Mouse (Mus musculus) ES-E14 (cell line): ENCODE measurements at regions not wholly inside any gene's neighbourhood (a gene's known extent, or its start where the extent isn't known, plus 50 kb on each side); places are given as distances from the start of the nearest gene placed in this dataset.

Experiments used
- DNase-seq: peaks from one replicate; pipeline ENCODE4 v3.0.0-alpha.2; 2013; ENCODE audit warnings: low read depth, low spot score
- H3K27ac ChIP-seq: 2 replicates; pipeline ENCODE4 v1.5.1; 2012; ENCODE audit warnings: low read depth, mild to moderate bottlenecking, low read length, moderate library complexity, mixed read lengths; ENCODE audit not compliant: poor library complexity, insufficient read depth, severe bottlenecking
- H3K36me3 ChIP-seq: 2 replicates; pipeline ENCODE4 v1.6.1; 2012; ENCODE audit warnings: mild to moderate bottlenecking, low read length, moderate library complexity, mixed read lengths; ENCODE audit not compliant: control insufficient read depth, poor library complexity, insufficient read depth, severe bottlenecking
- H3K4me1 ChIP-seq, 2 experiments: fragments of 150-350 bp in 1 of 2; sonication (generic) in 1 of 2; 2 replicates each; pipeline ENCODE4 v1.6.1; 2012; ENCODE audit warnings: low read length in 2 of 2, mild to moderate bottlenecking in 1 of 2, mixed read lengths in 1 of 2; ENCODE audit not compliant: control insufficient read depth in 2 of 2, insufficient read depth in 2 of 2, poor library complexity in 1 of 2
- H3K4me3 ChIP-seq, 2 experiments: fragments of 150-350 bp in 1 of 2; sonication (generic) in 1 of 2; 2 replicates each; pipeline ENCODE4 v1.5.1; 2012; ENCODE audit warnings: low read length in 2 of 2, low read depth in 1 of 2, mild to moderate bottlenecking in 1 of 2, mixed read lengths in 1 of 2; ENCODE audit not compliant: insufficient read depth in 1 of 2, poor library complexity in 1 of 2, severe bottlenecking in 1 of 2
- H3K9ac ChIP-seq: 2 replicates; pipeline ENCODE4 v1.6.1; 2012; ENCODE audit warnings: low read depth, mild to moderate bottlenecking, low read length, mixed read lengths; ENCODE audit not compliant: poor library complexity, insufficient read depth, severe bottlenecking
- H3K9me3 ChIP-seq: fragments of 150-350 bp; sonication (generic); 2 replicates; pipeline ENCODE4 v1.6.1; 2012; ENCODE audit warnings: low read depth, mild to moderate bottlenecking, low read length; ENCODE audit not compliant: control insufficient read depth, insufficient read depth
- CHD2 ChIP-seq: IDR thresholded peaks from 2 replicates; pipeline ENCODE4 v1.6.1; 2014; ENCODE audit warnings: mild to moderate bottlenecking, low read depth, low read length, inconsistent platforms
- HCFC1 ChIP-seq: IDR thresholded peaks from 2 replicates; pipeline ENCODE4 v1.6.1; 2012; ENCODE audit warnings: low read length, inconsistent platforms, borderline replicate concordance; ENCODE audit not compliant: insufficient read depth
- MAFK ChIP-seq: IDR thresholded peaks from 2 replicates; pipeline ENCODE4 v1.6.1; 2014; ENCODE audit warnings: mild to moderate bottlenecking, low read depth, low read length, inconsistent platforms; ENCODE audit not compliant: insufficient read depth
- ZC3H11A ChIP-seq: IDR thresholded peaks from 2 replicates; pipeline ENCODE4 v1.6.1; 2012; ENCODE audit warnings: low read depth, mild to moderate bottlenecking, inconsistent platforms, low read length, borderline replicate concordance
- ZNF384 ChIP-seq: IDR thresholded peaks from 2 replicates; pipeline ENCODE4 v1.6.1; 2012; ENCODE audit warnings: low read depth, low read length, inconsistent platforms
- in situ Hi-C, 2 experiments: fragments of 600-800 bp; cut with MboI; formaldehyde crosslinking; loops; one replicate each; pipeline ENCODE4 v1.15.1; 2025; ENCODE audit warnings: low sequenced_read_pairs in 2 of 2, inconsistent platforms in 1 of 2; ENCODE audit not compliant: unreplicated experiment in 2 of 2

- Histone ChIP-seq H3K9me3 (no peaks in the 10 kb centered on the region), H3K4me1 (no peaks in the 10 kb centered on the region), H3K4me3 (no peak overlapping the region), H3K36me3 (no peaks in the 10 kb centered on the region), H3K27ac (no peak overlapping the region), H3K9ac (no peak overlapping the region)
- in situ Hi-C loops: no loop called here
- no peak for TF ChIP-seq MAFK
- no peak for TF ChIP-seq CHD2
- TF ChIP-seq ZNF384: no peak
- no peak for TF ChIP-seq ZC3H11A
- TF ChIP-seq HCFC1: no peak
- DNase-seq: no peak
Observed at GRCm38 (mm10) chrX:99603714-99604113, 132.6 kb upstream of the Pja1 start.

- no peak overlapping the region for H3K4me3 ChIP-seq
- no peak overlapping the region for H3K27ac ChIP-seq
- H3K9me3 ChIP-seq: no peaks in the 10 kb centered on the region
- no peaks in the 10 kb centered on the region for H3K36me3 ChIP-seq
- TF ChIP-seq ZC3H11A (no peak), CHD2 (no peak), MAFK (no peak), ZNF384 (no peak), HCFC1 (no peak)
- H3K4me1 ChIP-seq: no peaks in the 10 kb centered on the region
- no peak for DNase-seq
- in situ Hi-C loops: no loop called here
- H3K9ac ChIP-seq: no peak overlapping the region
Observed at GRCm38 (mm10) chrX:99602268-99602885, 131.3 kb upstream of the Pja1 start.

DNA sequence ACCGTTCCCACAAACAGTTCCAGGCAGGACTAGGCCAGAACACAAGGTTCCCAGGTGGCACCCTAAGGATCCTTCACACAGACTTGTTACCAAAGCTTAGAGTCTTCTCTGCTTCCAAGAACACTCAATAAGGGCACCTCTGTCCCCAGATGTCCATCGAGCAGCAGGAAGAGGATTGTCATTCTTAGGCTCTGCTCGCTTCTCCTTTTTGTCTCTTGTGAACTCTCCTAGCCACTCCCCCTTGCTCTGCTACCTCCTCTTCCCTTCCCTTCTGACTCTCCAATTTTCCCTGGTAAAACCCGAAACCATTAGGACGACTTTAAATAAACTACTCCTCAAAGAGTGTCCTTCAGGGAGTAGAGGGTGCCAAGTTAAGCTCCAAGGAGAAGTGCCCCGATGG lies 124.4 kb upstream of the Pja1 start:
- Histone ChIP-seq H3K4me1 (peaks cover 0 to 2% of the 10 kb centered on the region in 2 experiments; a peak in 2 of 4 replicates), H3K9ac (no peak overlapping the region), H3K9me3 (no peaks in the 10 kb centered on the region), H3K4me3 (no peak overlapping the region), H3K27ac (no peak overlapping the region), H3K36me3 (no peaks in the 10 kb centered on the region)
- no peak for DNase-seq
- in situ Hi-C loops: loop anchor here in 1 of 2 experiments (25.0 kb wide), 1 partner anchor 458 kb away; the partner anchor contains the start of gene Efnb1
- TF ChIP-seq CHD2: no peak
- TF ChIP-seq ZC3H11A: no peak

DNA sequence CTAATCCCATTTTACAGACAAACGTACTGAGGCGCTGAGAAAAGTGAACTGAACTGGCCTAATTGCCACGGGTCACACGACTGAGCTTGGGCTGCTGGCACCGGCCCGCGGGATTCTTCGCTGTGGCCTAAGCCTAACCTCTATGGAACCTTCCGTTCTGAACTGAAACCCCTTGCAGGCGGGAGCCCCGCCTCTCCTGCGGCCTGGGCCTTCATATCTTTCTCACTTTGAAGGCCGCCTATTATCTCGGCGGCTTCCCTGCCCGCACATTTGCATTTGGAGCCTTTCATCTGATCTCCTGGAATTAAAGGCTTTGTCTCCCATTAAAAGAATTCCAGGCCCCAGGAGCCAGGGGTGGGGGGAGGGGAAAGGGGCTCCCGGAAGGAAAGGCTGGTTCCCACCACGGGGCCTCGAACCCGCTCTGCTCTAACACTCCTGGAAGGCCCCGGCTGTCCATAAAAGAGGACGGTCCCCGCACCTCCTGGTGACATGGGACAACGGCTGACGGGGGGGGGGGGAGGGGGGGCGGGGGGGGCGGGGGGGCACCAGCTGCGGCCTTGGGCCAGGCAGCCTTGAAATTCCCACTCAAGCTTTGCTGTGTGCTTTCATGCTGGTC lies 122.9 kb upstream of the Pja1 start:
- Histone ChIP-seq H3K36me3 (no peaks in the 10 kb centered on the region), H3K9ac (no peak overlapping the region), H3K4me1 (peaks cover 0 to 2% of the 10 kb centered on the region in 2 experiments; a peak in 2 of 4 replicates), H3K4me3 (no peak overlapping the region), H3K9me3 (no peaks in the 10 kb centered on the region), H3K27ac (no peak overlapping the region)
- TF ChIP-seq HCFC1 (no peak), MAFK (no peak), ZC3H11A (no peak), ZNF384 (no peak), CHD2 (no peak)
- in situ Hi-C loops: loop anchor here in 1 of 2 experiments (25.0 kb wide), 1 partner anchor 457 kb away; the partner anchor contains the start of gene Efnb1
- DNase-seq: peak; percentile 68

DNA sequence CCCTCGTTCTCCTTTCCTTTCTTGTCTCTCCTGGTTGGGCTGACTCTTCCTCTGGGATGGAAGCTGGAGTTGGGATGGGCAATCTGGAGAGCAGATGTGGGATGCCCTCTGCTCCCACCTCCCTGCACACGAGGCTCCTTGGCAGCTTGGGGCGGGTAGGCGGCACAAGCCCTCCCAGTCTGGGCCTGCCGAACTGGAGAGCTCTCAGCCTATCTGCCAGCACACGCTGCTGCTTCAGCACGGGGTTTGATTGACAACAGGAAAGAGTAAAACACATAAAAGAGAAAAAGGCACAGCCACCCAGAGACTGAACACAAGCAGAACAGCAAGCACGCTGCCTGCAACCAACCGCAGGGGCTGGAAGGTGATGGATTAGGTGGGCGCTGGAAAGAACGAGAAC lies 121.9 kb upstream of the Pja1 start:
- Histone ChIP-seq H3K36me3 (no peaks in the 10 kb centered on the region), H3K4me1 (peaks cover 0 to 2% of the 10 kb centered on the region in 2 experiments; a peak in 2 of 4 replicates), H3K27ac (no peak overlapping the region), H3K9ac (no peak overlapping the region), H3K4me3 (no peak overlapping the region), H3K9me3 (no peaks in the 10 kb centered on the region)
- in situ Hi-C loops: loop anchor here in 1 of 2 experiments (25.0 kb wide), 1 partner anchor 456 kb away; the partner anchor contains the start of gene Efnb1
- no peak for TF ChIP-seq HCFC1
- no peak for TF ChIP-seq CHD2
- no peak for TF ChIP-seq MAFK
- no peak for DNase-seq
